Mouse (Mus musculus) mouse embryonic stem cell (cell line): Measurements from ENCODE around the gene Gm16181.

Experiments
- in situ Hi-C, 2 experiments: fragments of 300-500 bp; cut with MboI; formaldehyde crosslinking; loops; 1 replicate in 1 of 2; 3 replicates in 1 of 2; pipeline ENCODE4 v1.14.3; 2019 to 2020; ENCODE audit warnings: low sequenced_read_pairs in 2 of 2, low pct_unique_long_range_greater_than_20kb in 1 of 2, mixed read lengths in 1 of 2; ENCODE audit not compliant: unreplicated experiment in 1 of 2

Gene Gm16181

DNA sequence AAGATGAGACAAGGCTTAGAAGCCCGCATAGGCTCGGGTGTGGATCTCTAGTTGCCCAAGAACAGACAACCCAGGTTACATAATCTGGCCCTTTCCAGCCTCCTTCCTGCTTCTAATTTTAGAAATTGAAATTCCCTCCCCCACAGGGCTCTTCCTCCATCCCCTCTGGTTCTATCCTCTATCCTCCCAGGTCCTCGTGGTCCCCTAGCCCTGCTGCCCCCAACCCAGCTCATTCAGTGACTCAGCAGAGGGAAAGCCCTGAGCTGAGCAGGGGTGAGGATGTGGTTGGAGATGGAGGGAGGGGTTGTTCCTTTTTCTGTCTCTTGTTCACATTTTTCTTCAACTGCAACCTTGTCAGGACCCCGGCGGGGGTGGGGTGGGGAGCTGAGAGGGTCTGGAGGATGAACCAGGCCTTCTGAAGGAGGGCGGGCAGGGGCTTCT lies 1.0 kb upstream of the Gm16181 start:
- in situ Hi-C loops, result no loop called here

DNA sequence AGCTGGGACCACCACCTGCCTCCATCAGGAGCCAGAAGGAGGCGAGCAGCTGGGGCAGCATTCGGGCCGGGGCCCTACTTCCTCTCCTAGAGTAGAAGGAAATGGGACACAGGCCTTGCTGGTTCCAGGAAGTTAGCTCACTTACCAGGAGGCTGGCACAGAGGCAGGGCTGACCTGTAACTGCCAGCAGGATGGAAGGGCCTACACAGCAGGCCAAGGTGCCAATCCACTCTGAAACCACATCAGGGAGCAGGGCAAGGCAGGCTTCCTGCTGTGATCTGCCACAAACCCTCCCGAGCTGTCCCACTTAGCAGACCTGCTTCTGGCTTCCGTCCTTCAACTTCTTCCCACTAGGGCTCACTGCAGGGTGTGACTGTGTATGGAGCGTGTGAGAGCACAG lies 1.7 kb downstream of the Gm16181 start:
- in situ Hi-C loops, result no loop called here

DNA sequence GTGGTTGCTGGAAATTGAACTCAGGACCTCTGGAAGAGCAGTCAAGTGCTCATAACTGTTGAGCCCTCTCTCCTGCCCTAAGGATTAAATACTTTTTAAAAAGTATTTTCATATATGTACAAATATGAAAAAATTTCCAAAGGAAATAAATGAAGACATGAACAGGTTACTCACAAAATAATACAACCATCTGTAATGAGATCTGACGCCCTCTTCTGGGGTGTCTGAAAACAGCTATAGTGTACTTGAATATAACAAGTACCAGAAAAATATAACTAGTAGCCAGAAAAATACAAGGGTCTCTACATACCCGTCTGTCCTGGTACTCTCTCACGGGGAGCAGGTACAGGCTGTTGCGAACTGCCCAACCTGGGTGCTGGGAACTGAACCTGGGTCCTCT lies 4.0 kb downstream of the Gm16181 start:
- in situ Hi-C loops, result no loop called here

DNA sequence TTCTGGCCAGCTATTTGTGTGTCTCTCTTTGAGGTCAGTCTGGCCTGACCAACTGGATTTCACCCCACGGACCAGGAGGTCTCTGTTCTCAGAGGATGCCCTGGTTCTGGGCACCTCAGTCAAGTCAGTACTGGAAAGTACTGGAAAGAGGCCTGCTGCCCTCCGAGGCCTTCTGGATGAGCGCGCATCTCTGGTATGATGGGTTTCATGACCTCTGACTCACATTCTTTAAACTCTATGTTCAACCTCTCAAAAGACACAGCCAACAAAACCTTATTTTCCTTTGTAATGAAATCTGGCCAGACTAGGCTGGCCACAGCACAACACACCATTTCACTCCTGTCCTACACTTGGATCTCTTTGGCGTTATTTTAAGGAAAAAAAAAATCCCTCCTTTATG lies 4.8 kb downstream of the Gm16181 start:
- in situ Hi-C loops, result no loop called here

GRCm38 (mm10) chr17:35226561-35227046 lies 6.0 kb downstream of the Gm16181 start:
- in situ Hi-C loops, result no loop called here

DNA sequence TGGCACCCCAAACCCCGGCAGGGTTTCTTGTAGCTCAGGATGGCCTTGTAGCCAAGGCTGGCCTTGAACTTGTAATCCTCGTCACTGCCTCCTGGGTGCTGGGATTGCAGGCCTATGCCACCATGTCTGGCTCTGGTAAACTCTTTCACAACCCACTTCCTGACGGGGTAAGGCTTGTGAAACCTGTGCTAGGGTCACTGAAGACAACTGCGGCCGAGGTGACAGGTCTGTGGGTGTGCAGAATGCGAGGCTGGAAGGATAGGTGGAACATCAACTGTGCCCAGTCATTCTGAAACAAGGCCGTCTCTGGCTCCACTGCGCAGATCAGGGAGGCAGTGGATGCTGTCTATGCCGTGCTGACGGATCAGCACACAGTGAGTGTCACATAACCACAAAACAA lies 10.4 kb downstream of the Gm16181 start:
- in situ Hi-C loops, result loop anchor here (5.0 kb wide), 2 partner anchors 54 to 64 kb away; partner anchors contain the start of gene Aif1 (in 1 of the 2)

GRCm38 (mm10) chr17:35232043-35232442 lies 11.4 kb downstream of the Gm16181 start:
- in situ Hi-C loops, result loop anchor here (5.0 kb wide), 2 partner anchors 55 to 65 kb away; partner anchors contain the start of gene Aif1 (in 1 of the 2)

DNA sequence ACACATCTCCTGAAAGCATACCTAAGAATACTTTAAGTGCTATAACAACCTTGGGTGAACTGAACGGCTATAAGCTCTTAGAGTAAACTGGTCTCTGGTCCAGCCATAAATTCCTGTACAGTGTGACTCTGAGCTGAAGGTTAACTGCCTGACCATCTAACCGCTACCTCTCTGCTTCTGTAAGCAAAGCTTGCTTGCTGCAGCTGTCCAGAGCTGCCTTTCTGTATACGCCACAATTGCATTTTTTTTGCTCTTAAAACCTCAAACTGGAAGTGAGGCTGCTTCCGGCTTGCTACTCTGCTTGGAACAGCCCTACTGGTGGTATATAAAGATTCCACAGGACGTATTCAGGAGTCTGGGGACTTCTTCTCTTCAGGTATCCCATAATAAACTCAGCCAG lies 12.0 kb downstream of the Gm16181 start:
- in situ Hi-C loops, result loop anchor here (5.0 kb wide), 2 partner anchors 55 to 65 kb away; partner anchors contain the start of gene Aif1 (in 1 of the 2)

- in situ Hi-C loops, result loop anchor here (5.0 kb wide), 2 partner anchors 56 to 66 kb away; partner anchors contain the start of gene Aif1 (in 1 of the 2)
These were observed 12.7 kb downstream of the Gm16181 start, which contains the start of gene Atp6v1g2 for GRCm38 (mm10) chr17:35233114-35233980. Gene Atp6v1g2 (plus strand): TSS chr17:35233660.

DNA sequence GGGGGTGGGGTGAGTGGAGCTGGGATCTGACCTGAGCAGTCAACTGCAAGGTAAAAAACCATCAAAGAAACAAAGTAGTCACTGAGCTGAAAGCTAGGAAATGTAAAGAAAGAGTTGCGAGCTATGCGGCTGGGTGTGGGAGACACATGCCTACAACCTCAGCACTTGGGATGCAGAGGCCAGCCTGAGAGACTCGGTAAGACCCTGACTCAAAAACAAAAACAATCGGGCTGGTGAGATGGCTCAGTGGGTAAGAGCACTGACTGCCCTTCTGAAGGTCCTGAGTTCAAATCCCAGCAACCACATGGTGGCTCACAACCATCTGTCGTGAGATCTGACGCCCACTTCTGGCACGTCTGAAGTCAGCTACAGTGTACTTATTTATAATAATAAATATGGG lies 13.5 kb downstream of the Gm16181 start:
- in situ Hi-C loops, result loop anchor here (5.0 kb wide), 2 partner anchors 57 to 67 kb away; partner anchors contain the start of gene Aif1 (in 1 of the 2)

GRCm38 (mm10) chr17:35234903-35235302 lies 14.3 kb downstream of the Gm16181 start:
- in situ Hi-C loops, result loop anchor here (5.0 kb wide), 2 partner anchors 58 to 68 kb away; partner anchors contain the start of gene Aif1 (in 1 of the 2)

GRCm38 (mm10) chr17:35235614-35236389 lies 15.2 kb downstream of the Gm16181 start, which contains the start of gene Nfkbil1:
Gene Nfkbil1 (minus strand): TSS chr17:35235792.
- in situ Hi-C loops, result no loop called here

GRCm38 (mm10) chr17:35236390-35236746 lies 15.7 kb downstream of the Gm16181 start:
- in situ Hi-C loops, result no loop called here

DNA sequence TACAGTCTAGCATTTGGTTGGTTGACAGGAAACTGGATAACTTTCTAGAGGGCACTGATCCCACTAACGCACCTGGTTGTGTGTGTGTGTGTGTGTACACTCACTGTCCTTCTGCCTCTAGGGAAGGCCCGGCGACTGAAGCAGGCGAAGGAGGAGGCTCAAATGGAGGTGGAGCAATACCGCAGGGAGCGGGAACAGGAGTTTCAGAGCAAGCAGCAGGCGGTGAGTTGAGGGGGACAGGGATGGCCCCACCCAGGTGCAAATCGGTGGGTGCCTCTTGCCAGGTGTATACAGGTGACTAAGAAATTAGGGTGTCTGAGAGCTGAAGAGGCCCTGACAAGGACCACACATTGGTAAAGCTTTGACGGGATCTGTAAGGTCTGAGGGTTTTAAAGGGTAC lies 16.4 kb downstream of the Gm16181 start:
- in situ Hi-C loops, result no loop called here

GRCm38 (mm10) chr17:35237504-35237903 lies 16.9 kb downstream of the Gm16181 start:
- in situ Hi-C loops, result no loop called here

GRCm38 (mm10) chr17:35239700-35240099 lies 19.1 kb downstream of the Gm16181 start:
- in situ Hi-C loops, result no loop called here

DNA sequence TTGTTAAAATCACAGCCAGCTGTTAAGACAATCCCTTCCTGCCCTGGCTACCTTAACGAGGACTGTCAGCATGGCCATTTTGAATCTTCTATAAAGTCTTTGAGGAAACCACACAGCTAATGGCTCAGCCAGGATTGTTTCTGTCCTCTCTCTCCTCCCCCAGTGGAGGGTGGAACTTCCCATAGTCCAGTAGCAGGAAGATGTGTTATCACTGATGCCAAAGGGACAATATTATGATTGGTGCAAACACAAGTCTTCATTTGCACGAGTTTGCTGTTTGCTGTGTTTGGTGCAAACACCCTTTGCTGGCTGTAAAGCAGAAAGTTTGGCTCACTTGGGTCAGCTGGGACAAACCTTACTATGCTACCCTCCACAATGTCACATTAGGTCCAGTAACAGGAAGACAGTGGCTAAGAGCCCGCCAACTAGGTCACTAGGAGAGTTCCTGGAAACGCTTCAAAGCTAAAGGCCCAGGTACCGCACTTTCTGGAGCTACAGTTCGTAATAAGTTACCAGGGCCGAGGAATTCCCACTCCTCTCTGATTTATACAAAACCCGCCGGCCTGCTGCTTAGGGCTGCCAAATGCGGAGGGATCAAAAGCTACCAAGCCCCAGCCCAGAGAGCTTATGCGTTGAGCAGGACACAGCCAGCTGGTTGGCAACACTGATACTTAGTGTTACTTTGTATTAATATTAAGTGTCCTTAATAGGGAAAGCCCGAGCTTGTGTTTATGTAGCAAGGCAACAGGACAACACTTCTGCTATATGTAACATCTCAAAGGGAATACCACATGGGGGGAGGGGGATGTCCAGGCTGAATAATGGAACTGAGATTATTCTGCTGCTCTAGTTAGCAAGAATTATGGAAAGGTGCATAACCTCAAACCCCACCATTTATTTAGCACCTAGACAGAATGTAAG lies 20.0 kb downstream of the Gm16181 start:
- in situ Hi-C loops, result no loop called here
